Mouse (Mus musculus) neutrophil, adult 5-6 weeks (primary cell): ENCODE measurements around the gene Galnt10. TPM values are rescaled to one million over a fixed set of nuclear protein-coding genes. Genes with fewer than 3 reads are reported as not detected.

Experiments
- ATAC-seq: fragments of 151-379, 151-347 bp; 2 replicates; pipeline ENCODE4 v1.8.0; 2017; ENCODE audit warnings: mild to moderate bottlenecking, moderate TSS enrichment; ENCODE audit not compliant: insufficient number of reproducible peaks, poor library complexity, low FRiP score, severe bottlenecking; ENCODE audit errors: extremely low read depth
- total RNA-seq: library from RNA; stranded (forward); fragments of 200-1000 nt; gene quantifications from 2 replicates; pipeline ENCODE4 v1.2.3, GENCODE M21; 2017

Galnt10 gene
- total RNA-seq, 1 experiment from 2014 or later = 18.2 TPM

DNA sequence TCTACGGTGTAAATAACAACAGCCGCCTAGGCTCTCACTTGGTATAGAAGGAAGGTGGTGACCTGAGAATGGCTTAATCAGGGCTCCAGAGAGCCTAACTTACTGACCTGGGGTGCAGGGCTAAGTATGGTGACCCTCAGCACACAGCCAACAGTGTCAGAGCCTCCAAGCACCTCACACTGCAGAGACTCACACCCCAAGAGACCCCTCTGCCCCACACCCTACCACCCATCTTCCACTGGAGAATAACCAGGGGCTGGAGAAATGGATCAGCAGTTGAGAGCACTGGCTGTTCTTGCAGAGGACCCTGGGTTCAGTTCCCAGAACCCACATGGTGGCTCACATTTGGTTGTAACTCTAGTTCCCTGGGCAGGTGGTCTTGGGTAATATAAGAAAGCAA lies 12.2 kb upstream of the Galnt10 start:
- ATAC-seq = no peak

- ATAC-seq = peak; percentile 26; the same call in 1 of the 2 replicates
These were observed 11.2 kb upstream of the Galnt10 start for GRCm38 (mm10) chr11:57633975-57634585.

- no peak for ATAC-seq
These were observed 10.1 kb upstream of the Galnt10 start for GRCm38 (mm10) chr11:57635148-57635547.

GRCm38 (mm10) chr11:57643691-57644090 lies 1.6 kb upstream of the Galnt10 start:
- no peak for ATAC-seq

GRCm38 (mm10) chr11:57644245-57645017 lies 811 bp upstream of the Galnt10 start:
- peak; percentile 40; the same call in 1 of the 2 replicates for ATAC-seq

DNA sequence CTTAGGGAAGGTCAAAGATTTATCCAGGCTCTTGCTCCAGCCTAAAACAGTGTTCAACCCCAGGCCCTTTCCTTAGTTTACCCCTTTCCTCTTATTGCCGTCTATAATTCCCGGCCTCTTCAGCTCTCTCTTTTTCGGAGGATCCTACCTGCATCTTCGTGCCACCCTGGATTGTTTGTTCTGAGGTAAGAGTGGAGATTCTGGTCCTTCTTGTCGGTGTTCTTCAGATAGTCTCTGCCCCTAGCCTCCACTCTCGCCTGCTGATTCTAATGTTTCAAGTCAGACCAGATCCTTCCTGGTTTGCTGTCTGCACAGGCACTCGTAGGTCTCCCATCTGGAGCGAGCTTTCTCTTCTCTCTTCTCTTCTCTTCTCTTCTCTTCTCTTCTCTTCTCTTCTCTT lies 605 bp downstream of the Galnt10 start:
- no peak for ATAC-seq

- ATAC-seq = no peak
These were observed 1.2 kb downstream of the Galnt10 start for GRCm38 (mm10) chr11:57646416-57646815.

DNA sequence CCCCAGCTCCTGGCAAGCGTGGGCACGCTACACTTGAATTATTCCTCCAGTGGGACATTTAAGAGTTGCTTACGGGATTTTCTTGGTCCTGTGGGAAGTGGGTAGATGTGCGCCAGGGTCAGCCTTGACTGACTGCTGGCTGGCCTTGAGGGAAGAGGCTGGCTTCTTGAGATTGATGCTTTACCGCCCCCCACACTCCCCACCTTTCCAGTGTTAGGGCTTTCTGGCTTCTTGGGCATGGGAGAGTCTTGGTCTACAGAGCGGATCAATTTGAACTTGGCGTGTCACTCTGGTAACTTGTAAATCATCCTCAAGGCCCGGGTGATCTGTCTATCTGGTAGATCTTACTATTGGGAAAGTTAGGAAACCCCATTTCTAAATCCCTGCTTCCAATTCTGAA lies 1.7 kb downstream of the Galnt10 start:
- no peak for ATAC-seq

GRCm38 (mm10) chr11:57647446-57647845 lies 2.2 kb downstream of the Galnt10 start:
- ATAC-seq = no peak

- no peak for ATAC-seq
These were observed 3.1 kb downstream of the Galnt10 start for GRCm38 (mm10) chr11:57648196-57648800.

GRCm38 (mm10) chr11:57649269-57649668 lies 4.0 kb downstream of the Galnt10 start:
- ATAC-seq = no peak

DNA sequence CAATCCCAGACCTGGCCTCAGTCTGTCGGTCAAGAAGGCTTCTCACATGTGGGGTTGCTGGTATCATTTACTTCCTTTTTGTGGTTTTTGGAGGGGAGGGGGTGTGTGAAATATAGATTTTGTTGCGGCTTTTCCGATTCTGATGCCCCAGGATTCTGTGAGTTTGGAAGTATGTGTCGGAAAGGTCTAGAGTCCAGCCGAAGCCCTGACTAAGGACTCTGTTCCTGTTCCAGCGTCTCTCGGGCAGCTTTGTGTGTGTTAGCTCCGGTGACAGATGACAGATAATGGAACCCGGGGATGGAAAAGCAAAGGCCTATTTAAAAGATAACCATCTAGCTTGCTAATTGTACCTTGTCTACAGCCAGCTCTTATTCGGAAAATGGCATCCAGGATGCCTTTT lies 4.4 kb downstream of the Galnt10 start:
- no peak for ATAC-seq

- ATAC-seq = no peak
These were observed 5.6 kb downstream of the Galnt10 start for GRCm38 (mm10) chr11:57650867-57651266.

- ATAC-seq = no peak
These were observed 6.1 kb downstream of the Galnt10 start for GRCm38 (mm10) chr11:57651281-57651810.

DNA sequence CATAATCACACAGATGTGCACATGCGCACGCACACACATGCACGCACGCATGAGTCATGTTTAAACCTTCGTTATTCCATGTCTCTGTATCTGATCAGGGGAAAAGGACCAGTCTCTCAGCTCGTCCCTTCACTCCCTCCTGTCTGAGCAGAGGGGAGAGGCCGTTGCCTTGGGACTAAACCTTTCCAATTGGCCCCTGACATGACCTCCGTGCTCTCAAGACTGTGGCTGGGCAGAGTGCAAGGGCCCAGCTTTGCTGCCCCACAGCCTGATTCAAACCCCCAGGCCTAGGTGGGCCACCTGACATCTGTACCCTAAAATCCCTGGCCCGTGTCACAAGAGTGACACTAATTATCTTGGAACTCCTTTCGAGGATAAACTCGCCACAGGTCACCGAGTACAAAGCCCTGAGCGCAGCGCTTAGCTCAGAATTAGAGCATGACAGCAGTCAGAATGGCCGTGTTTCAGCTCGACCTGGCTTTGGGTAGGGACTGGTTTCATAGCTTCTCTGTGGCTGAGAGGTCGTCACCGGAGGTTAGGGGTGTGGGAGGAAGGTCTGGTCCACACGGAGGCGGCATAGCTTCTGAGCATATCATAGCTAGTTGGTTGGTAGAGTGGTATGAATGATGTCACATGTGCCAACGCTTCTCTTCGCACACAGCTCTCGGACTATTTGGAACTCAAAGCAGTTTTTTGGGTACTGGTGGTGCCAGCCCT lies 7.1 kb downstream of the Galnt10 start:
- no peak for ATAC-seq

GRCm38 (mm10) chr11:57652923-57653660 lies 7.8 kb downstream of the Galnt10 start:
- ATAC-seq = no peak

DNA sequence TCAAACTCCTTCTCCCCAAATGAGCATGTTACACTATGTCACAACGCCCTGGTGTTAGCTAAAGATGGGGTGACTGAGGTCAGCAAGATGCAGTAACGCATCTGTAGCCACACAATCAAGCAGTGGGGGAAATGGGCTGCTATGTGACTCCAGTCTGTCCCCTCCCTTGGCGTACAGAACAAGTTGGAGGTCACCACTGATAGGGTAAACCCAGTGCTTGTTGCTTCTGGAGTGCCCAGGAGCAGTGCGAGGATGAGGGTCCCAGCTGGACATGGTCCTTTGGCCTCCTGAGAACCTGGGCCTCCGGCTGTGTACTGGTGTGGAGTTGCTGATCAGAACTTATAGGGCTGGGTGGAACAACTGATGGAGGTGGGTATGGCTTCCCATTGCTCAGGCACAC lies 8.6 kb downstream of the Galnt10 start:
- no peak for ATAC-seq

- ATAC-seq = no peak
These were observed 9.1 kb downstream of the Galnt10 start for GRCm38 (mm10) chr11:57654386-57654785.

DNA sequence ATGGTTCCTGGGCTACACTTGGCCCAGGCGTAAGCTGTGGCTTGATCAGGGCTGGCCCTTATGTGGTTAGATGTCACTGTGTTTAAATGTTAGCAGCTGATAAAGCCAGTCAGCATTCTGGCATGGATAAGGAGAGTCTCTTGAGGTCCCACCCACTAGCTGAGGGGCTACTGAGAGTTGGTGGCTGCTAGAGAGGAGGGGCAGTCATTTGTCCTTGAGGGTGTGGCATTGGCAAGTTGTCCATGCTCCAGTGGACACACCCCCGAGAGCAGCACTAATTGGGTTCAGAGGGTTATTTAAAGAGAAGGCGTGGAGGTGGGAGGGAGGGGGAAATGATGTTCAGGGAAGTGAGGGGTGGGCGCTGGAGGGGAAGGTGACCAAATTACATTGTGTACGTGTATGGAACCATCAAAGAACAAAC lies 9.7 kb downstream of the Galnt10 start:
- ATAC-seq = no peak
